Mouse (Mus musculus): ENCODE data around the gene Maff. TPM values are rescaled to one million over a fixed set of nuclear protein-coding genes. Genes with fewer than 3 reads are reported as not detected.

Maff gene
- polyA plus RNA-seq, 1 experiment from 2014 or later = 0.97 TPM

GRCm38 (mm10) chr15:79388171-79388570 lies 41.8 kb downstream of the Maff start:
- H3K4me3 ChIP-seq = no peak overlapping the region
- WGBS = 82% methylated on average over 6 of the region's 6 CpGs
- H3K4me1 ChIP-seq = peaks cover 16% of the 10 kb centered on the region
- no peaks in the 10 kb centered on the region for H3K9me3 ChIP-seq
- H3K27me3 ChIP-seq = no peaks in the 10 kb centered on the region
- ATAC-seq (replicated peaks) = no peak
- H3K9ac ChIP-seq (replicated peaks) = no peak overlapping the region
- no peak overlapping the region for H3K4me2 ChIP-seq (replicated peaks)
- H3K36me3 ChIP-seq = no peaks in the 10 kb centered on the region
- H3K27ac ChIP-seq (replicated peaks) = no peak overlapping the region

GRCm38 (mm10) chr15:79390434-79390833 lies 44.0 kb downstream of the Maff start:
- Histone ChIP-seq H3K27ac (replicated peaks) (no peak overlapping the region), H3K36me3 (no peaks in the 10 kb centered on the region), H3K9me3 (no peaks in the 10 kb centered on the region), H3K4me3 (no peak overlapping the region), H3K4me2 (replicated peaks) (no peak overlapping the region), H3K4me1 (peaks cover 22% of the 10 kb centered on the region), H3K27me3 (no peaks in the 10 kb centered on the region), H3K9ac (replicated peaks) (no peak overlapping the region)
- no peak for ATAC-seq (replicated peaks)
- WGBS = 84% methylated on average over 6 of the region's 6 CpGs

GRCm38 (mm10) chr15:79391447-79392093 lies 45.1 kb downstream of the Maff start:
- H3K9me3 ChIP-seq = no peaks in the 10 kb centered on the region
- no peaks in the 10 kb centered on the region for H3K36me3 ChIP-seq
- no peak overlapping the region for H3K4me3 ChIP-seq
- 49% methylated on average over 7 of the region's 7 CpGs for WGBS
- ATAC-seq (replicated peaks) = no peak; the same call in 1 of the 2 replicates
- H3K4me1 ChIP-seq = peaks cover 22% of the 10 kb centered on the region
- no peak overlapping the region for H3K9ac ChIP-seq (replicated peaks)
- H3K27ac ChIP-seq (replicated peaks) = no peak overlapping the region; the same call in 1 of the 2 replicates
- no peaks in the 10 kb centered on the region for H3K27me3 ChIP-seq
- no peak overlapping the region for H3K4me2 ChIP-seq (replicated peaks)

- no peak overlapping the region for H3K27ac ChIP-seq (replicated peaks)
- H3K4me3 ChIP-seq = no peak overlapping the region
- no peaks in the 10 kb centered on the region for H3K9me3 ChIP-seq
- WGBS = 88% methylated on average over 5 of the region's 5 CpGs
- no peaks in the 10 kb centered on the region for H3K36me3 ChIP-seq
- no peak overlapping the region for H3K4me2 ChIP-seq (replicated peaks)
- H3K27me3 ChIP-seq = no peaks in the 10 kb centered on the region
- no peak overlapping the region for H3K9ac ChIP-seq (replicated peaks)
- peaks cover 22% of the 10 kb centered on the region for H3K4me1 ChIP-seq
- no peak for ATAC-seq (replicated peaks)
Observed at GRCm38 (mm10) chr15:79392527-79392926, 46.1 kb downstream of the Maff start.

- Histone ChIP-seq H3K27ac (replicated peaks) (no peak overlapping the region), H3K36me3 (no peaks in the 10 kb centered on the region), H3K9ac (replicated peaks) (no peak overlapping the region), H3K27me3 (no peaks in the 10 kb centered on the region), H3K9me3 (no peaks in the 10 kb centered on the region), H3K4me2 (replicated peaks) (no peak overlapping the region), H3K4me3 (no peak overlapping the region), H3K4me1 (peaks cover 22% of the 10 kb centered on the region)
- 80% methylated on average over 6 of the region's 6 CpGs for WGBS
- ATAC-seq (replicated peaks) = no peak
Observed at GRCm38 (mm10) chr15:79393101-79393500, 46.7 kb downstream of the Maff start.

- Histone ChIP-seq H3K4me3 (no peak overlapping the region), H3K36me3 (no peaks in the 10 kb centered on the region), H3K27ac (replicated peaks) (no peak overlapping the region), H3K4me1 (peaks cover 24% of the 10 kb centered on the region), H3K9ac (replicated peaks) (no peak overlapping the region), H3K4me2 (replicated peaks) (no peak overlapping the region), H3K9me3 (no peaks in the 10 kb centered on the region), H3K27me3 (no peaks in the 10 kb centered on the region)
- no peak for ATAC-seq (replicated peaks)
- WGBS = 74% methylated on average over 4 of the region's 4 CpGs
Observed at GRCm38 (mm10) chr15:79394842-79395241, 48.4 kb downstream of the Maff start.

- H3K27ac ChIP-seq (replicated peaks) = no peak overlapping the region
- ATAC-seq (replicated peaks) = no peak
Observed at GRCm38 (mm10) chr15:79395281-79395680, 48.9 kb downstream of the Maff start.

GRCm38 (mm10) chr15:79396736-79397135 lies 50.3 kb downstream of the Maff start:
- no peak for ATAC-seq (replicated peaks)
- Histone ChIP-seq H3K4me1 (peaks cover 32% of the 10 kb centered on the region), H3K9ac (replicated peaks) (no peak overlapping the region), H3K9me3 (no peaks in the 10 kb centered on the region), H3K36me3 (no peaks in the 10 kb centered on the region), H3K27me3 (no peaks in the 10 kb centered on the region), H3K4me2 (replicated peaks) (no peak overlapping the region), H3K4me3 (no peak overlapping the region), H3K27ac (replicated peaks) (no peak overlapping the region)
- WGBS = 91% methylated on average over 11 of the region's 11 CpGs

More at GRCm38 (mm10) chr15:79395281-79395680, 48.9 kb downstream of the Maff start:
- H3K4me2 ChIP-seq (replicated peaks) = no peak overlapping the region
- no peak overlapping the region for H3K4me3 ChIP-seq
- peaks cover 24% of the 10 kb centered on the region for H3K4me1 ChIP-seq
- no peak overlapping the region for H3K9ac ChIP-seq (replicated peaks)
- H3K27me3 ChIP-seq = no peaks in the 10 kb centered on the region
- H3K36me3 ChIP-seq = no peaks in the 10 kb centered on the region
- 87% methylated on average over 6 of the region's 6 CpGs for WGBS
- no peaks in the 10 kb centered on the region for H3K9me3 ChIP-seq

GRCm38 (mm10) chr15:79399231-79400052 lies 53.0 kb downstream of the Maff start:
- H3K9me3 ChIP-seq = no peaks in the 10 kb centered on the region
- no peak overlapping the region for H3K4me2 ChIP-seq (replicated peaks)
- ATAC-seq (replicated peaks) = no peak
- H3K27ac ChIP-seq (replicated peaks) = no peak overlapping the region
- peaks cover 32% of the 10 kb centered on the region for H3K4me1 ChIP-seq
- H3K4me3 ChIP-seq = no peak overlapping the region
- H3K27me3 ChIP-seq = no peaks in the 10 kb centered on the region; the same call in 1 of the 2 replicates
- H3K9ac ChIP-seq (replicated peaks) = no peak overlapping the region
- WGBS = 82% methylated on average over 14 of the region's 14 CpGs
- no peaks in the 10 kb centered on the region for H3K36me3 ChIP-seq

- Histone ChIP-seq H3K27me3 (no peaks in the 10 kb centered on the region; the same call in 1 of the 2 replicates), H3K4me1 (peaks cover 32% of the 10 kb centered on the region), H3K4me3 (no peak overlapping the region), H3K4me2 (replicated peaks) (no peak overlapping the region), H3K27ac (replicated peaks) (no peak overlapping the region), H3K36me3 (no peaks in the 10 kb centered on the region), H3K9ac (replicated peaks) (no peak overlapping the region), H3K9me3 (no peaks in the 10 kb centered on the region)
- no peak for ATAC-seq (replicated peaks)
- 80% methylated on average over 6 of the region's 6 CpGs for WGBS
Observed at GRCm38 (mm10) chr15:79400134-79400974, 53.9 kb downstream of the Maff start.

GRCm38 (mm10) chr15:79400975-79401365 lies 54.5 kb downstream of the Maff start:
- Histone ChIP-seq H3K4me3 (no peak overlapping the region), H3K4me2 (replicated peaks) (no peak overlapping the region), H3K36me3 (no peaks in the 10 kb centered on the region), H3K9me3 (no peaks in the 10 kb centered on the region), H3K4me1 (peaks cover 32% of the 10 kb centered on the region), H3K27ac (replicated peaks) (no peak overlapping the region), H3K27me3 (no peaks in the 10 kb centered on the region; the same call in 1 of the 2 replicates), H3K9ac (replicated peaks) (no peak overlapping the region)
- no peak for ATAC-seq (replicated peaks)
- 58% methylated on average over 7 of the region's 7 CpGs for WGBS

- no peaks in the 10 kb centered on the region for H3K9me3 ChIP-seq
- no peak overlapping the region; the same call in 1 of the 2 replicates for H3K27ac ChIP-seq (replicated peaks)
- H3K36me3 ChIP-seq = no peaks in the 10 kb centered on the region
- H3K4me3 ChIP-seq = peak overlapping the region; percentile 95
- peak overlapping the region; percentile 86 for H3K4me2 ChIP-seq (replicated peaks)
- no peak for ATAC-seq (replicated peaks)
- H3K27me3 ChIP-seq = no peaks in the 10 kb centered on the region; the same call in 1 of the 2 replicates
- peak overlapping the region; percentile 96 for H3K9ac ChIP-seq (replicated peaks)
- WGBS = 18% methylated on average over 5 of the region's 5 CpGs
- H3K4me1 ChIP-seq = peaks cover 32% of the 10 kb centered on the region
Observed at GRCm38 (mm10) chr15:79402176-79402575, 55.8 kb downstream of the Maff start.
